Mouse (Mus musculus) liver, embryonic 14.5 days (tissue): ENCODE data around the gene Fam71f2. TPM values are rescaled to one million over a fixed set of nuclear protein-coding genes. Genes with fewer than 3 reads are reported as not detected.

ENCODE experiments used
- ATAC-seq: fragments of 200-750 bp; cut with Nextera tagmentation; 2 replicates; pipeline ENCODE4 v1.8.0; 2017; ENCODE audit warnings: moderate number of reproducible peaks, mild to moderate bottlenecking, moderate library complexity; ENCODE audit not compliant: insufficient read depth
- DNase-seq, 3 experiments: peaks; one replicate each; pipeline ENCODE4 v3.0.0-alpha.2; 2012 to 2013; ENCODE audit warnings: low read depth in 3 of 3, low spot score in 3 of 3
- H3K27ac ChIP-seq: fragments of 300-500 bp; sonication (generic); 2 replicates; pipeline ENCODE4 v1.5.1; 2014; ENCODE audit warnings: moderate library complexity, mild to moderate bottlenecking, control low read depth, inconsistent platforms
- H3K27me3 ChIP-seq: fragments of 300-500 bp; sonication (generic); 2 replicates; pipeline ENCODE4 v1.6.1; 2014; ENCODE audit warnings: mild to moderate bottlenecking, low read length, moderate library complexity; ENCODE audit not compliant: control insufficient read depth, insufficient read depth
- H3K36me3 ChIP-seq: fragments of 300-500 bp; sonication (generic); replicated peaks from 2 replicates; pipeline ENCODE4 v1.6.1; 2014; ENCODE audit warnings: low read depth; ENCODE audit not compliant: control insufficient read depth, insufficient read depth
- H3K4me1 ChIP-seq, 2 experiments: fragments of 200-500 bp in 1 of 2; fragments of 300-500 bp in 1 of 2; sonication (generic) in 1 of 2; replicated peaks; 2 replicates each; pipeline ENCODE4 v1.6.1; 2012 to 2014; ENCODE audit warnings: antibody characterized with exemption in 1 of 2, inconsistent platforms in 1 of 2, low read length in 1 of 2; ENCODE audit not compliant: control insufficient read depth in 2 of 2, insufficient read depth in 2 of 2
- H3K4me2 ChIP-seq: fragments of 300-500 bp; sonication (generic); 2 replicates; pipeline ENCODE4 v1.6.1; 2014; ENCODE audit warnings: low read depth, mild to moderate bottlenecking, control low read depth, moderate library complexity
- H3K4me3 ChIP-seq, 2 experiments: fragments of 200-500 bp in 1 of 2; fragments of 300-500 bp in 1 of 2; sonication (generic) in 1 of 2; 2 replicates each; pipeline ENCODE4 v1.5.1; 2012 to 2014; ENCODE audit warnings: low read depth in 2 of 2, low read length in 2 of 2, mild to moderate bottlenecking in 2 of 2, control low read depth in 1 of 2, inconsistent platforms in 1 of 2, moderate library complexity in 1 of 2; ENCODE audit not compliant: insufficient read depth in 1 of 2
- H3K9ac ChIP-seq: fragments of 300-500 bp; sonication (generic); replicated peaks from 2 replicates; pipeline ENCODE4 v1.6.1; 2014; ENCODE audit warnings: mild to moderate bottlenecking, control low read depth, moderate library complexity
- H3K9me3 ChIP-seq: fragments of 300-500 bp; sonication (generic); 2 replicates; pipeline ENCODE4 v1.6.1; 2016; ENCODE audit warnings: low read length, mixed read lengths; ENCODE audit not compliant: control insufficient read depth
- CTCF ChIP-seq: IDR thresholded peaks from 2 replicates; pipeline ENCODE4 v1.5.1; 2016; ENCODE audit warnings: antibody characterized with exemption, low read depth, control low read depth
- EP300 ChIP-seq: IDR thresholded peaks from 2 replicates; pipeline ENCODE4 v1.6.1; 2016; ENCODE audit warnings: antibody characterized with exemption, low read depth
- WGBS: fragments of 180-500 bp; shearing (Covaris S2); extraction: QIAGEN DNeasy Blood & Tissue Kit; methylation state at CpG from one replicate; pipeline ENCODE4 v1.1.7; 2014; ENCODE audit not compliant: insufficient replicate concordance; 5-methylcytosine and 5-hydroxymethylcytosine counted together
- polyA plus RNA-seq, 2 experiments: library from polyadenylated mRNA; depleted of rRNA in 1 of 2; stranded (reverse) in 1 of 2; unstranded in 1 of 2; fragments of >200 nt; fragmentation: Nextera tagmentation in 1 of 2; extraction: Ambion mirVana in 1 of 2; gene quantifications; 2 replicates each; pipeline versions ENCODE4 v1.2.1 to v1.2.3; 2012 to 2014

The Fam71f2 gene
- polyA plus RNA-seq, 2 experiments, result 0.23 TPM; not detected in 1

GRCm38 (mm10) chr6:29246183-29246582 is 33.2 kb upstream of the Fam71f2 start:
- Histone ChIP-seq H3K4me1 (peaks cover 0 to 11% of the 10 kb centered on the region in 2 experiments; a peak in 2 of 4 replicates), H3K4me3 (no peak overlapping the region), H3K9me3 (no peaks in the 10 kb centered on the region), H3K36me3 (no peaks in the 10 kb centered on the region), H3K27me3 (no peaks in the 10 kb centered on the region), H3K9ac (no peak overlapping the region), H3K4me2 (no peak overlapping the region), H3K27ac (no peak overlapping the region)
- WGBS, result 44% methylated on average over 3 of the region's 3 CpGs
- no peak; the same call in 1 of the 2 replicates for ATAC-seq
- DNase-seq, result no peak
- no peak for TF ChIP-seq CTCF
- no peak for TF ChIP-seq EP300

- TF ChIP-seq EP300 (no peak), CTCF (no peak)
- H3K9ac ChIP-seq, result no peak overlapping the region
- 43% methylated on average over 5 of the region's 5 CpGs for WGBS
Observed at GRCm38 (mm10) chr6:29246585-29246984, 32.8 kb upstream of the Fam71f2 start.

DNA sequence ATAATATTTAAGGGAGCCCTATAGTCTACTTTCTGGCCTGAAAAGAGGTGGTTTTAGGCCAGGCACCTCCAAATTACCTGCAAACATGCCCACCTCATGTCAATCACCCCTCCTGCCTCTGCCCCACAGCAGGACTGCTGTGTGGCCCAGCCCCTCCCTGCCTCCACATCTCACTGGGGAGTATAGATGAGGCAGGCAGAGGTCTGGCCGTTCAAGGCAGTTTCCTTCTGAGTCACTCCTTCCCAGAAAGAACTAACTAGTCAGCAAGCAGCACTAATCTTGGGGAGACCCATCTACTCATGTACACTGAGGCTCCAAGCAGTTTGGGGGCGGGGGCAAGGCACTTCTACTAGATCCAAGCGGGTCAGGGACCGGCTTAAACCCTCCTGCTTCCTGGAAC is 32.3 kb upstream of the Fam71f2 start:
- Histone ChIP-seq H3K27me3 (no peaks in the 10 kb centered on the region), H3K9me3 (no peaks in the 10 kb centered on the region), H3K27ac (no peak overlapping the region), H3K9ac (no peak overlapping the region), H3K4me1 (peaks cover 0 to 11% of the 10 kb centered on the region in 2 experiments; a peak in 2 of 4 replicates), H3K36me3 (no peaks in the 10 kb centered on the region), H3K4me3 (no peak overlapping the region), H3K4me2 (no peak overlapping the region)
- WGBS, result 44% methylated on average over 4 of the region's 4 CpGs
- ATAC-seq, result no peak
- DNase-seq, result no peak
- no peak for TF ChIP-seq EP300

More at GRCm38 (mm10) chr6:29246585-29246984, 32.8 kb upstream of the Fam71f2 start:
- no peaks in the 10 kb centered on the region for H3K36me3 ChIP-seq
- no peaks in the 10 kb centered on the region for H3K9me3 ChIP-seq
- H3K27ac ChIP-seq, result no peak overlapping the region
- ATAC-seq (no peak), DNase-seq (no peak)
- H3K4me3 ChIP-seq, result no peak overlapping the region
- H3K4me1 ChIP-seq, result peaks cover 0 to 11% of the 10 kb centered on the region in 2 experiments; a peak in 2 of 4 replicates
- H3K27me3 ChIP-seq, result no peaks in the 10 kb centered on the region
- no peak overlapping the region for H3K4me2 ChIP-seq

- Histone ChIP-seq H3K27ac (no peak overlapping the region), H3K9ac (no peak overlapping the region), H3K27me3 (no peaks in the 10 kb centered on the region), H3K4me3 (no peak overlapping the region), H3K9me3 (no peaks in the 10 kb centered on the region), H3K4me1 (peaks cover 0 to 2% of the 10 kb centered on the region in 2 experiments; a peak in 1 of 4 replicates), H3K36me3 (no peaks in the 10 kb centered on the region), H3K4me2 (no peak overlapping the region)
- WGBS, result 47% methylated on average over 1 of the region's 1 CpGs
- DNase-seq (no peak), ATAC-seq (no peak)
- TF ChIP-seq CTCF (no peak), EP300 (no peak)
Observed at GRCm38 (mm10) chr6:29259418-29259817, 20.0 kb upstream of the Fam71f2 start.

- ATAC-seq, result no peak
- Histone ChIP-seq H3K4me3 (no peak overlapping the region), H3K4me1 (peaks cover 0 to 7% of the 10 kb centered on the region in 2 experiments; a peak in 2 of 4 replicates), H3K27me3 (no peaks in the 10 kb centered on the region), H3K36me3 (no peaks in the 10 kb centered on the region), H3K27ac (no peak overlapping the region), H3K4me2 (no peak overlapping the region), H3K9me3 (no peaks in the 10 kb centered on the region), H3K9ac (no peak overlapping the region)
- no peak for DNase-seq
- TF ChIP-seq EP300, result no peak
- no peak for TF ChIP-seq CTCF
- 53% methylated on average over 5 of the region's 5 CpGs for WGBS
Observed at GRCm38 (mm10) chr6:29261831-29262230, 17.6 kb upstream of the Fam71f2 start.
